Mouse (Mus musculus) kidney, postnatal 14 days (tissue): Measurements from ENCODE around the gene Arid1b.

Source experiments
- DNase-seq: peaks from one replicate; pipeline ENCODE4 v3.0.0; 2022; ENCODE audit warnings: mixed read lengths

Gene Arid1b

GRCm38 (mm10) chr17:5164794-5165193 lies 170.7 kb downstream of the Arid1b start:
- no peak for DNase-seq

DNA sequence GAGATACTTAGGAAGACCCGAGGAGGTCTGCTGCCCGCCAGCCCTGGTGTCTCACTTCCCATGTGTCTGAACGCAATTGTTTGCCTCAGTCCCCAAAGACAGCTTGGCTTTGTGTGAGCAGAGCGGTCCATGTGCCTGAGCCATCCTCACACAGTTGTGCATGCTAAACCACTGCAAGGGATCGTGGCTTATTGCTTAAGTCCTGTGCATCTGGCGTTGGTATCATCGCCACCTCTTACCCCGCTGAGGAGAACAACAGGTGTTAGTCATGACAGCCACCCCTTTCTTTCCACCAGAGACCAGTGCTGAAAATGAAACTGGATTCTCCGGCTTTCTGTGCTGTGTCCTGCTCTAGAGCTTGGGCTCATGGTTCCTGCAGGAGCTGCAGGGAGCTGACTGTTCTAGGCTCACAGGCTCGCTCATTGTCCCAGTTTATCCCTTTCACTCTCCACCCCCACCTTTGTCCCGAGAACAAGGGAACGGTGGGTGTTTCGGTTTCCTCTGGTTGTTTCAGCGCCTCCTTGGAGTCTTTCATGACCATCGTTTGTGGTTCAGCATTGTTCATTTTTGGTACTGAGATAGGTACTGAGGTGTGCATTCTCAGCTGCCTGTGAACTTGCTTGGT lies 171.2 kb downstream of the Arid1b start:
- no peak for DNase-seq

- no peak for DNase-seq
Measured at GRCm38 (mm10) chr17:5166175-5166574, 172.0 kb downstream of the Arid1b start.

GRCm38 (mm10) chr17:5168046-5168445 lies 173.9 kb downstream of the Arid1b start:
- DNase-seq, result no peak

GRCm38 (mm10) chr17:5168640-5169039 lies 174.5 kb downstream of the Arid1b start:
- DNase-seq, result no peak

DNA sequence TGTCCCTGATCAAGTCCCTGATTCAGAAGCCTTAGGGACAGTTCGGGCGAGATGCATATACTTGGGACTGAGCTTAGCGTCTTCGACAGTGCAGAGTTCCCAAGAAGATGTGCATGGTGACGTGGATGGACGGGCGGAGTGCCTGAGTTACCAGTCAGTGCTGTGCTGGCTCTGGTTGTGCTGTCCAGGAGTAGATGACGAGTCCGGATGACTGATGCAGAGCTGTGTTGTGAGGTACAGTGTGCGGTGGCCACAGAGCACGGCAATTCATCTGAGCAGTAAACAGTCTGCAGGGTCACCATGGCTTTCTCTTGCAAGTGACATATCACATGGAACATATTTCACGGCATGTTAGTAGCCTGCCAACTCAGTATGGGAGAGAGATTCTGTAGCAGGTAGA lies 176.2 kb downstream of the Arid1b start:
- no peak for DNase-seq

GRCm38 (mm10) chr17:5171467-5171866 lies 177.3 kb downstream of the Arid1b start:
- no peak for DNase-seq

DNA sequence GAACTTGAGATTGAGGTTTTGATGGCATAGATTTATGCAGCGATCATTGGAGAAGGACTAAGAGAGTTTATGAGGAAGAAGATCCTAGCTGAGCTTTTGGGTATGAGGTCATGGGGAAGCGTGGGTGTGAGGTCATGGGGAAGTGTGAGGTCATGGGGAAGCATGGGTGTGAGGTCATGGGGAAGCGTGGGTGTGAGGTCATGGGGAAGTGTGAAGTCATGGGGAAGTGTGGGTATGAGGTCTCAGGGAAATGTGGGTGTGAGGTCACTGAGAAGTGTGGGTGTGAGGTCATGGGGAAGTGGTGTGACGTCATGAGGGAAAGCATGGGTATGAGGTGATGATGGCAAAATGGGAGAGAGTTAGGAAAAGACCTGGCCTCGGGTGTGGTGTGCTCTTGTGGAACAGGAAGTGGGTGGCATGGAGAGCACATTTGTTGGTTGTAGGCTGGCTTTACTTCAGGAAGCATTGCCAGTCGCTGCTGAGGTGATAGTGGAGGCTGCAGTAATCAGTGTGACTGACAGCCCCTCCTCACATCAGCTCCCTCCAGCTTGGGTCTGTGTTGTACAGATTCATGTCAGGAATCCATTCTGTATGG lies 180.4 kb downstream of the Arid1b start:
- no peak for DNase-seq

DNA sequence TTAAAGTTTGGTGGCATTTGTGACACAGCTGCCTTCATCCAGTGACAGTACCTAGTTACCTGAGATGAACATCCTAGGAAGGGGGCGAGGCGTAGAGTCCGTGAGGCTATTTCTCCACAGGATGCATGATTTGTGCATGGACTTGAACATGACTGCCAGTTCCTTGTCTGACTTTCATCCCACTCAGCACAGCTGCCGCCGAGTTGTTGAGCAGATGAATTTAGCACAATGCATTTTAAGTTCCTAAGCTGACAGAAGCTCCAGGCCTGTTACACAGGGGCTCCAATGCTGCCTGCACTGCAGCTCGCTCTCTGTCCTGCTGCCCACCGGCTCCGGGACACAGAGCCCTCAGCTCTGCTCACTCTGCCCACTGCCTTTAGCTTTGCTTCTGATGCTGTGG lies 181.4 kb downstream of the Arid1b start:
- no peak for DNase-seq

GRCm38 (mm10) chr17:5176315-5176714 lies 182.2 kb downstream of the Arid1b start:
- DNase-seq, result no peak

DNA sequence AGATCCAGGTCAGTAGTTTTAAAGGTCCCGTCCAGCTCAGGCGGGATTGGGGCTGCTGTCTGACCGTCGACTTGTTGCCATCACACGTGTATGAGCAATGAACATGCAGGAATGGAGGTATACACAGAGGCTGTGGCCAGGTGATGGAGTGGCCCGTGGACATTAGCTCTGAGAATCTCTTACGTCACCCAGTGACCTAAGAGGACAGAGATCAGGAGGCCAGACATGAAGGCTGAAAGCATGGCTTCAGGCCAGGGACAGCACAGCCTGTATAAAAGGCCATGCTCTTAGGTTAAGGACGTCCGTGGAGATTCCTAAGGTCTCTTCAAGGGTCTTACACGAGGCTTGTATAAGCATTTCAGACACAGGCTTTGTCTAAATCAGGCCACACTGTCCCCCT lies 184.4 kb downstream of the Arid1b start:
- peak; percentile 47 for DNase-seq

- no peak for DNase-seq
Measured at GRCm38 (mm10) chr17:5179004-5179403, 184.9 kb downstream of the Arid1b start.

DNA sequence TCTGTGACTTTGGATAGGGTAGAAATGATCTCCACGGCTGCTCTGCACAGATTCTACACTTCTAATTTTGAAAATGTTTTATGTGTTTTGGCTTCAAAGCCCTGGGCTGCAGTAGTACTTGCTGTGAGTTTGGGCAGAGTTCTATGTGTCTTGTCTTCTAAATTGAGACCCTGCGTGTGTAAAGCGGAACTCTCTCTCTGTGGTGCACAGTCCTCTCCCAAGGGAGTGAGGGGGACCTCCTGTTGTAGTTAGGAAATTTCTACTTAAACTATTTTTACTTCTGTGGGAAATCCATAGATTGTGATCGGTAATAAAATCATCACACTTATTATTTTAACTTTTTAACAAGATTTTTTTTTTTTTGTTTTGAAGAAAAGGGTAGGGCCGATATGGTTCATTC lies 185.3 kb downstream of the Arid1b start:
- no peak for DNase-seq

- DNase-seq, result no peak
Measured at GRCm38 (mm10) chr17:5179925-5180525, 185.9 kb downstream of the Arid1b start.

DNA sequence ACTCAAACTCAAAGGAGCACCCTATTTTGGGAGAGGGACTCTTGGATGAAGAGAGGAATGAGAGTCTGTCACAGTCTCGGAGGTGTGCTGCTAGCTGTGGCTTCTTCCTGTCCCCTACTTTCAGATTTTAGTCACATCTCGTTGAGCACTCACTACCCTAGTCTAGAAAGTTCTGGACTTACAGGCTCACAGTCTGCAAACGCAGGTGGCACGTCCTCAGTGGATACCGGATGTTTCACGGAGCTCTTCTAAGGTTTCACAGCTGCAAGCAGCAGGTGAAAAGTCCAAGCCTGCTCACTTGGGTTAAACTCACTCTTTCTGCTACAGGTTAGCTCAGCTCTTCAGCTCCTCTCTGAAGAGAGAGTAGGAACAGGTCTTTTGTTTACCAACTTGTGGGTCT lies 186.8 kb downstream of the Arid1b start:
- no peak for DNase-seq

DNA sequence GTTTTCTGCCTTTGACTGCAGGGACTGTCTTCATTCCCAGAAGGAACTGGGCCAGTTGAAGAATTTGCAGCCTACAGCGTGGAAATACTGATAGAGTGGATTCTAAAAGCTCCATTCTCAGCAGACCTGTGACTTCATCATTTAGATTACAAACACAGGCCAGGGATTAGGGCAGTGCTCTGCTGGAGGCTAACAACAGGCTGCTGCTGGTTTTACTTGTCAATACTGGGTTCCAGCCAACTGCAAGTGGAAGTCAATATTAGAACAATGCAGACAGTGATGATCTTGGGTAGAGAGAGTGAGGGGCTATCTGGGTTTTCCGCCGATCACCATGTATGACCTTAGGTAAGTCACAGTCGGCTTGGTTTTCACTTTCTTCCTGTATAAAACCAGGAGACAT lies 188.4 kb downstream of the Arid1b start:
- DNase-seq, result no peak

DNA sequence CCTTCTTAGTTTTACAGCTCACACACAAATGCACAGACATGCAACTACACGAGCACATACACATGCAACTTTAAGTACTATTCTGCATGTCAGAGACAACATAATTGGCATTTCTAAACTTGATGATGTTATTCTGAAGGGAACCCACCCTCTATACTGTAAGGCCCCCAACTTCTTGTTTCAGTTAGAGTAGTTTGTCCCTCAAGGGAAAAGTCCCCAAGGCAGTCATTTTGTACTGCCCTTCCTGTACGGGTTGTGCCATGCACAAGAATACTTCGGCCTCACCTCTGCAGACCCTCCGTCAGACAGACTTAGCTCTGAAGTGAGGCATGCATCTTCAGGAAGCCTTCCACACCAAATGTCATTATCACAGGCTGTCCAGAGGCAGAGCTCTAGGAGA lies 191.4 kb downstream of the Arid1b start:
- DNase-seq, result no peak

DNA sequence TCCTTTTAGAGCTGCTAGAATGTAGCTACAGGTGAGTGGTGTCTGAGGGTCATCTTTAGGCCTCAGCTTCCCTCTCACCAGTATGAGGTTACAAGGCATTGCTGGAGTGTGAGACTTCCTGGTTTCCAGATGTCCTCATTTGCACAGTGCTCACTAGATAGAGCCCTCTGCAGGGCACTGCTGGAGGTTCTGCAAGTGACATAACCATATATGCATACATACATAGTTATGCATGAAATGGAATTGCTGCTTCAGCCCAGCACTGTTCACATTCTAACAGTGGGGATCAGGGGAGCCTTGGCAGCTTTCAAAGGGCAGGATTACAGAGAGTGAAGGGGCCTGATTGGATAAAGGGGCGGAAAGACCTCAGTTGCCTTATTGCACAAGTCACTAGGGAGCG lies 193.4 kb downstream of the Arid1b start:
- DNase-seq, result no peak

- DNase-seq, result no peak
Measured at GRCm38 (mm10) chr17:5188400-5188799, 194.3 kb downstream of the Arid1b start.

DNA sequence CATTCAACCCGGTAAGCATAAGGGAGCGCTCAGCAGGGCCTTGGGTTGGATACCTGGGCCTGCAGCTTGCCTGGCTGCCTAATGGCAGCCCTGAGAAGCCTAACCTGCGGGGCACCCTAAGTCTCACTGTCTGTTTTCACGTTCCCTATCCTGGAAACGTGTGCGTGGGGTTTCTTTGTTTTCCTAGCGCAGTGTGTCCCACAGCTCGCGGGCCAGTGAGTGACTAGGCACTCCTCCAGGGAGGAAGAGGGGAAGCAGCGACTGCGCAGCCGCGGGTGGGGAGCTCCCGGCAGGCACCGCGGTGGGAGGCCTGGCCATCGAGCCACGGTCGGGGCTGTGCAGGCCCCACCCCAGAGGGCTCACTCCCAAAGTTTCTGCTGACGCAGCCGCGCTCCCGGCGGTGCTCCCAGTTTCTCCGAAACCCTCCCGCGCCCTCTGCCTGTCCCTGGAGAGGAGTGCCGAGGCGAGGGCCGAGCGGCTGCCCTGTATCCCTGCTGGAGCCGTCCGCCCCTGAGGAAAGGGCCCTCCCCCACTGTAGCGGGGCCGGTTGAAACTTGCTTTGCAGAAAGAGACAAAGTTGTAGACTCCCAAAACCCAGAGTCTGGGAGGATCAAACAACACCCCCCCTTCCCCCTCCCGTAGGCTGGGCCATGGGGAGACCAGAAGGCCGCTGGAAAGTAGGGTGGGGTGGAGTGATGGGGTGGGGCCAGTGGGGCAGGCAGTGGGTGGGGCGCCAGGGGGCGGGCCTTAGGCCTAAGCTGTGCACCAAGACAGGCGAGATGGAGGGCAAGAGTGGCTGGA lies 195.6 kb downstream of the Arid1b start:
- peak; percentile 98 for DNase-seq

DNA sequence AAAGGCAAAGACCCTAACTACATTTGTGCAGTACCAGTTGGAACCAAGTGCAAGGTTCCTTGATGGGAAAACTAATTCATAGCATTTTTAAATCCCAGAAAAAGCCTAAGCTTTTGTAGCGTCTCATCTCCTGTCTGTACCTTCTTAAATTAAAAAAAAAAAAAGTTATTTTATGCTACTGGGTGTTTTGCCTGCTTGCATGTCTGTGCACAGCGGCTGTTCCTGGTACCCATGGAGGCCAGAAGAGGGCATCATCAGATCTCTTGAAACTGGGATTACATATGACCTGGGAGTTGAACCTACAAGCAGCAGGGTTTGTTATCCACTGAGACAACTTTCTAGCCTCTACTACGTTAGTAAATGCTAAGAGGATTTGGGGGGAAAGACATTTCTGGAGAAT lies 196.2 kb downstream of the Arid1b start:
- no peak for DNase-seq

GRCm38 (mm10) chr17:5194157-5194916 lies 200.2 kb downstream of the Arid1b start:
- DNase-seq, result no peak

- DNase-seq, result no peak
Measured at GRCm38 (mm10) chr17:5195397-5195796, 201.3 kb downstream of the Arid1b start.
